Mouse (Mus musculus): ENCODE data around the gene Lax1. TPM values are rescaled to one million over a fixed set of nuclear protein-coding genes. Genes with fewer than 3 reads are reported as not detected.

Gene Lax1
- under 1 TPM; 0.41 TPM for total RNA-seq (2021)

DNA sequence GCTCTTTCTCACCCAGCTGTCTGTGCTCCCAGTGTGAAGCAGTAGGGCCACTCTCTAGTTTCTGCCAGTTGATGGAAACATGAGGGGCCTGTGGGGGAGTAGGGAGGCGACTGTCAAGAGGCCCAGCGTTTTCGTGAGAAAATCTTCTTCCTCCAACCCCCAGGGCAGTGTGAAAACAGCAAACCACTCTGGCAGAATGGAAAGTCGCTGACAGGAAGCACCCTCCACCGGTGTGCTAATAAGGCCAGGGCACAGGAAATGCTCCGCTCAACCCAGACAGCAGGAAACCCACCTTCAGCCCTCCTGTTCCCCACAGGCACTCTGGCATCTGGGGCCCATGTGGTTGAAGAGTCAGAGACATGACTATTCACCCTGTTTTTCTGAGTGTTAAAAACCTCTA lies at the start of gene Lax1:
Lax1 (minus strand) TSS at position 212 of the 400 bp plus-strand sequence.
- no peak for DNase-seq

DNA sequence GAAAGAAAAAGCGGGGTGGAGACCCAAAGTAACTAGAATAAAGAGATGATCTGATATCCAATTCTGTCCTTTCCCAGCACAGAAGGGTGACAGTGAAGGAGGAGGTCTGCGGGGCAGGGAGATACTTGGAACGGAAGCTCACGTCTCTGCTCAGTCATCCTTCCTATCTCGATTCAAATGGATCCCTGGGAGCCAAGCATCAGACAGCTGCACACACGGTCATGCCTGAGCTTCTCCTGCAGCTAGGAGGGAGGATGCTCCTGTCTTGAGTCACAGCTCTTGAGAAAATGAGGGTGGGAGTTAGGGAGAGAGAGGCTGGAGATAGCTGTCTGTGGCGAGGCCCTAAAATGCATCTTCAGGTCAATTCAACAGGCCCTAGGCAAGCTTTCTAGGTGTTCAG lies 46.8 kb upstream of the Lax1 start:
- no peak for DNase-seq

DNA sequence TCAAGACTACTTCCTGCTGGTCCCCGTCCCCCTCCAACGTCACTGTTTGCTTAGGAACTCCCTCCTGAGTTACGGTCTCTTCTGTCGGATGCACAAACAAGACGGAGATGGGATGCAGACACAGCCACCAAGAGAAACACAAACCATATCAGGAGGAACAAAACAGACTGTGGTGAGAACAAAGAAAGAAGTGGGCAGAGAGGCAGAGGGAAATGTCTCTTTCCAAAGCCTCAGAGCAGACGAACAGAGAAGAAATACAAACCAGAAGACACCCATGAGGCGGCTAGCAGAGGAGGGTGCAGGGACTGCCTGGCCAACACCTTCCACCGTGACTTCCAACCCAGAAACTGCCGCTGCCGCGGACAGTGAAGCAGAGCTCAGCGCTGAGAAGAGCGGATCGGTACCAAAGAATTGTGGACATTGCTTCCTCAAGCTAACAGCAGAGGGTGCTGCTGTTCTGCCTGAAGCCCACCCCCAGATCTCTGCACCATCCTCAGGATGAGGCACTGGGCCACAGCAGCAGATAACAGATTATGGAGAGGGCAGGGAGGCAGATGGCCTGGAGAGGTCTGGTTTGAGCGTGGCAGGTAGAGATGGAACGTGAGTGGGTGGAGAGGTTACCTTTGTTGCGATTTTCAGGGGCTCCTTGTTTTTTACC lies 46.2 kb upstream of the Lax1 start:
- peak; percentile 75 for DNase-seq

DNA sequence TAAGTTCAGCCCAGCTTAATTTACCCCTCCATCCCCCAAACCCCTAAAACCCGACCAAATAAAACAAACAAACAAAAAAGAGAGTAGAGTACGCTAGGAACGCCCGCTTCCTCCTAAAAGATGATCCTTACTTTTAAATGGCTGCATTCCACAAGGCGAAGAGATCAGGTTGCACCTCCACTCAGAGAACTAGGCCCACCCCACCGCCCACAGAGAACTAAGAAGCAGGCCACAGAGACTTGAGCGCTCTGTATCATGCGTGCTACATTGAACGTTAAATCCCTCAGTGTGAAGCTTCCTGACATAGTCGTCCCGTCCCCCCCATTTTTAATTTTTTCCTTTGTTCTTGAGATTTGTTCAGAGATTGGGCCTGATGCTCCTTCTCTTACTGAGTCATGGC lies 42.9 kb upstream of the Lax1 start:
- no peak for DNase-seq

DNA sequence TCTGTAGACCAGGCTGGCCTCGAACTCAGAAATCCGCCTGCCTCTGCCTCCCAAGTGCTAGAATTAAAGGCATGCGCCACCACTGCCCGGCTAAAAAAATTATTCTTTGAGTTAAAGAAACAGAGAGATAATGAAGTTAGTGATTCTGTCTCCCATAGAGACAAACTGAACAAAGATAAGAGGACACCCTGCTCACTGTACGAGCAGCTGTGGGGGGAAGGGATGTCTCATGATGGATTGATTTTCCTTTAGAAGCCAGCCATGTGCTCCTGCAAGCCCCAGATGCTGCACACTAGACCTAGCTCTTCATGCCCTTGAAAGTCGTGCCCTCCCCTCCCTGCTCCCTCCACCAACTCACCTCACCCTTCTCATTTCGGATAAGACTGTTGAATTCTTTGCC lies 38.4 kb upstream of the Lax1 start:
- no peak for DNase-seq

DNA sequence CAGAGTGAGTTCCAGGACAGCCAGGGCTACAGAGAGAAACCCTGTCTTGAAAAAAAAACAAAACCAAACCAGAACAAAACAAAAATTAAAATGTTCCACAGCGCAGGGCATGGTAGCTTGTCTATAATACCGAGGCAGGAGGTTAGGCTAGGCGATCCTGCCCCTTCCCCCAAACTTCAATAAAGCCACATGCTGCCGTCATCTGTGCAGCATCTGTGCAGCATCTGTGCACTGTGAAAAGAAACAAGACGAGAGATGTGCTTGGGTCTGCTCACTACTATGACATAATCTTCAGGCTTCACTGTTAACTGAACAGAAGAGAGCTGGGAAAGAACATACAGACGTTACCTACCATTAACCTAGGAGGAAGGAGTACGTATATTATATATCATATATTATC lies 30.4 kb upstream of the Lax1 start:
- no peak for DNase-seq

DNA sequence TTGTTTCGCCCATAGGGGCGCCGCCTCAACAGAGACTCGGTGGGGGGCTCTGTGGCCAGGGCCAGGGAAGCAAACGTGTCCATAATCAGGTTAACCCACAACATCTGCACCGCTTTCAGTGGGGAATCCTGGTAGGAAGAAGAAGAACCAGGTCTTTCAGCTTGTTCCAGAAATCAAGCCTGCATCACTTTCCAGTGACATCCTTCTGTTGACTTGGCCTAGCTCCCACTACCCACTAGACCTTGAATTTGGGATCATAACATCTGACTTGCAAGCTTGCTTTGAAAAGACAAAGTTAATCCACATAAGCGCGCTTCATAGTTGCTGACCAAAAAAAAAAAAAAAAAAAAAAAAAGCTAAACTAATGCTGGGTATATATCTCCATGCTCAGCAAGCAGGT lies 28.9 kb upstream of the Lax1 start:
- DNase-seq = no peak

DNA sequence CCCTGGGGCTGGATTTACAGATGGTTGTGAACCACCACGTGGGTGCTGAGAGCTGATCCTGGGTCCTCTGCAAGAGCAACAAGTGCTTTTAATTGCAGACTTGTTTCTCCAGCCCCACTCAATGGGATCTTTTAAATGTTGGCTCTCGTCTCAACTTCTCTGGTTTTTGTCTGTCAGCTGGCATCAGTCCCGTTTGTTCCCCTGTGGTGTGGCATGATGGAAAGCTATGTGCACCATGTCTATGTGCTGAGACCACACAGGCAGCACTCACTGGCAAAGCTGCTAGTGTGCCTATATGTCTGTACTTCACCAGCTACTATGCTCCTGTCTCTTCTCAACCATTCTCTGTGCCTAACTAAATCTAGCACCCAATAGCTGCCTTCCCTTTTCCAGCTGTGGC lies 28.4 kb upstream of the Lax1 start:
- no peak for DNase-seq

DNA sequence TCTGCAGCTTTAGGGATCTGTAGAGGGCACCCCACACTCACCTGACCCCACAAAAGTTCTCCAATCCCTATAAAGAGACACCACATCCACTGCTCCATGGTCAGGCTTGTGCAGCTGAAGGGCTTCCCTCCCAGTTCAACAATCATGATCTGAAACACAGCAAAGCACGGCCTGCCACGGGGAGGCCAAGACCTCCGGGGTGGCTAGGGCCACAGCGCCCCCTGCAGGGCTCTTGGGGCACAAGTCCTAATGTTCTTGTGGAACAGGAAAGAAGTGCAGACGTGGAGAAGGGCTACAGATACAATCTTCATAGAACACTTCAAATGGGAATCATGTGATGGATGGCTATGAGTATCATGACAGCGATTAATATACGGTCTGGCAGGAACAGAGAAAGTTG lies 26.6 kb upstream of the Lax1 start:
- peak; percentile 80 for DNase-seq

DNA sequence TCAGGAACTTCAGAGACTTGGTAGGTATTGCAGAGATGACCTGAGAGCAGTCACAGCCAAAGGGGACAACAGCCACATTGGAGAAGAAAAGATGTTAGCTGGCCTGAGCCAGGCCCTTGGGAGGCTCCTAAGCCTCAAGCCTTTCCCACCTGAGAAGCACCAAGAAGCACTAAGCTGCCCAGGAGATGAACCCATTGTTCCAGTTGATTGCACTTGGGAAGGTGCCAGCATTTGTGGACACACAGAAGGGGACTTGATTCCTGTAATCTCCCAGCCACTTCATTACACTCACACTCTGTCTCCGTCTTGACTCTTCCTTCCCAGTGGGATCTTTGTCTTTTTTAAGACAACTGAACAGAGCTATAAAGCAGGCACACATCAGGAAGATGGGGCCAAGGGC lies 25.3 kb upstream of the Lax1 start:
- DNase-seq = peak; percentile 28

DNA sequence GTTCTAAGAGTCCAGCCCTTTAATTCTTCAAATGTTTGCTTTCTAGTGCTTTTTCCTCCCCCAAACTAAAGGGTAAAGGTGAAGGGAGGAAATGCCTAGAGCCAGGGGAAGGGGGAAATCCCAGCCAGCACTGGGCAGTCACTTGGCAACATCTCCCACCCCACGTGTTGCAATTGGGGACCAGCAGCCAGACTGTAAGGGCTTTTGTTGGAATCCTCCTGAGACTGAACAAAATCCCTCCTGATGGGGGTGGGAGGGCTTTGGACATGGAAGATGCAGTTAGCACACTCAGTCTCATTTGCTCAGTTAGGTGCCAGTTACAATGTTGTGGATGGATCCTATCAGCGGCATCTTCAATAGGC lies 23.1 kb upstream of the Lax1 start:
- DNase-seq = no peak

DNA sequence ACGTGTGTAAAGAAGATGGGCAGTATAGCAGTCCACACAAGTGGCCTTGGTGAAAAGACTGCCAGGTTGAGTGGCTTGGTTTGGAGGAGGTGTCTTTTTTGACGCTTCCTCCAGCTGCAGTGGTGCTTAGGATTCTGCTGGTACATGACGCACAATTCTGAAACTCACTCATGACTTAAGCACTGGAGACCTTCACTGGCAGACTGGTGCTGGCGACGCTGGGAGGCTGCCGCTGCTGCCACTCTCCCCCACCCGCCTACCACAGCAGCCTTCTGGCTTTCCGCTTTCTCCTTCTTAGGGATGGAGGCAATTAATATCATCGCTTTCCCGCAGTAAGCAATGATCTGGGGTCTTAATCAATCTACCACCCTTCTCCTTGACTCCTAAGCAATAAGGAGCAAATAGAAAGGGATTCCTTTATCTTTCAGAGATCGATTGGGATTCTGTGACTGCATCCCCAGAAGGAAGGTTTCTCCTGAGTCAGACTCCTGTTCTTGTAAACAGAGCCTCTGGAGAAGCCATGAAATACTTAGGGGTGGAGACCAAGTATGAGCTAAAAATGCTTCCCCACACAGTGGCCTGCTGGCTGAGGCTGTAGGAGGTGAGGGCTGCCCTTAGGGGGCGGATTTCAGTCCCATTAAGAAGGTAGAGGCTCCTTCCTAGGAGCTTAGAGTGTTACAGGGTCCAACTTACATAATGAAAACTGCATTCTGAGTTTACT lies 22.5 kb upstream of the Lax1 start:
- DNase-seq = no peak

DNA sequence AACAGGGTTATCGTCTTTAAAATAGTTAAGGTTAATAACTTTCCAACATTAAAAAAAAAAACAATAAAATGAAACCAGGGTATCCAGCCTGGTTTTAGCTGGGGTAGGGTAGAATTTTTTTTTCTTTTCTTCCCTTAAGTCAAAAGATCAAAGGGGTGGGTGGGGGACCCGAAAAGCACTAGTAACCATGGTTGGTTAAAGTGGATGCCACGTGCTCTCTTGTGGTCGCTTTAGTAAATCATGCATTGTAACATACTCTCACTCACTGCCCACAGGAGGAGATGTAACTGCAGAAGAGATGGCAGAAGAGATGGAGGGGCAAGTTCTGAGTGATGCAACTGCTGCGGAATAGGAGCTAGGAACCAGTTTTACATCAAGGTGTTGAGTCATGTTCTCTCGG lies 21.5 kb upstream of the Lax1 start:
- DNase-seq = no peak

DNA sequence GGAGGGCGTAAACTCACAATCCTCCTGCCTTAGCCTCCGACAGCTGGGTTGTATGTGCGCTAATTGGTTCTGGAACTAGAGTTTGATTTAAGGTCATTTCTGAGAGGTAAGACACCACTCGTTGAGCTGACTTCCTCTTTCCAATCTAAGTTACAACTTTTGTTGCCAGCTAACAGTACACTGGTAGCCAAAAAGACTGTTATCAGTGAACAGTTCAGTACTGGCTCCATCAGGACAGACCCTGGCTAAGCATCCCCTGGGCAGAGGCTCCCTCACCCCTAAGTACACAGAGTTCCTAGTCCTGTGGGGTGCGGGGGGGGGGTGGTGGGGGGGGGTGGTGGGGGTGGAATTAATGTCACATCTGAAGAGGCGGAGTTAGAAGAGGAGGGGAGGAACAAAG lies 21.0 kb upstream of the Lax1 start:
- DNase-seq = no peak

DNA sequence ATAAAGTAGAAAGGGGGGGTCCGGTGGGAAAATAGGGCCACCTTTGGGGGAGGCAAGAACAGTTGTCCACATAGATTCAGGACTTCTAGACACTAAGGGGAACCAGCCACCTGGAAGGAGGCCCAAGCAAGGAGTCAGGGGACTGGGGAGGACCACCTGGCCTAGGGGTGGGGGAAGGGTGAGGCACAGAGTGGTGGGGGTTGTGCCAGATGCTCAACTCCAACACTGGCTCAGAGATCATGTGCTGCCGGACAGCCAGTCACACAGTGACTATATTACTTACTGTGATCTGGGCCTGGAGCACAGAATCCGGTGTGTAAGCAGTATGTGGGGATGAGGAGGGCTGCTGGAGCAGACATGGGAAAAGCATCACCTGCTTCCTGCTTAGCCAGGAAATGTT lies 19.4 kb upstream of the Lax1 start:
- DNase-seq = no peak

DNA sequence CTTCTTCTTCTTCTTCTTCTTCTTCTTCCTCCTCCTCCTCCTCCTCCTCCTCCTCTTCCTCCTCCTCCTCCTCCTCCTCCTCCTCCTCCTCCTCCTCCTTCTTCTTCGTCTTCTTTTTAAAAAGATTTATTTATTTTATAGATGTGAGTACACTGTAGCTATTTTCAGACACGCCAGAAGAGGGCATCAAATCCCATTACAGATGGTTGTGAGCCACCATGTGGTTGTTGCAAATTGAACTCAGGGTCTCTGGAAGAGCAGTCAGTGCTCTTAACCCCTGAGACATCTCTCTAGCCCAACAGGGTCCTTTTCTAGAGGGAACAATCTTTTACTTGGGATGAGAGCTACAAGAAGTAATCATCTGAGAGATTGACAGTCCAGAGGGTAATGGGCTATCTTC lies 11.9 kb upstream of the Lax1 start:
- DNase-seq = peak; percentile 23

DNA sequence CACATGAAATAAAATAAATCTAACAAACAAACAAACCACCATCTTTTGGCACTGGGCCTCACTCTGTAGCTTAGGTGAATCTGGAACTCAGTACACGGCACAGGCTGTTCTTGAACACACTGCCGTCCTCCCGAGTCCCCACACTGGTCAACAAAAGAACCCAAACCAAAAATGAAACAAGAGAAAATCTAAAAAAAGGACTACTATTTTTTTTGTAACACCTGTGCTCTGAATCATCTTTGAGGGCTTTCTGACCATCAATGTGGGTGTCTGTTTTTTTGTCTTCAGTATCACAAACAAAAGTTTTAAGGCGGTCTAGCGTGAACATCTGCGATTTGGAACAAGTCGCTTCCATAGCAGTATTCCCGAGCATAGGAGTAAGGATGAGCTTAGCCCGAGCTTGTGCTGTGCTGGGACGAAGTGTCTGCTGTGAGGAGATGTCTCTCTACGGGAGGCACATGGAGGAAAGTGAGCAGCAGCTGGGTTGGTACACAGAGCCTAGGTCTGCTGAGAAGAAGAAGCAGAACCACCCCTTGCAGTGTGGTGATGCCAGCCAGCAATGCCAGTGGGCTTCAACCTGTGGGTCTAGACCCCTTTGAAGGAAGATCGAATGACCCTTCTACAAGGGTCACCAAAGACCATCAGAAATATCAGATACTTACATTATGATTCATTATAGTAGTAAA lies 8.2 kb upstream of the Lax1 start:
- no peak for DNase-seq

DNA sequence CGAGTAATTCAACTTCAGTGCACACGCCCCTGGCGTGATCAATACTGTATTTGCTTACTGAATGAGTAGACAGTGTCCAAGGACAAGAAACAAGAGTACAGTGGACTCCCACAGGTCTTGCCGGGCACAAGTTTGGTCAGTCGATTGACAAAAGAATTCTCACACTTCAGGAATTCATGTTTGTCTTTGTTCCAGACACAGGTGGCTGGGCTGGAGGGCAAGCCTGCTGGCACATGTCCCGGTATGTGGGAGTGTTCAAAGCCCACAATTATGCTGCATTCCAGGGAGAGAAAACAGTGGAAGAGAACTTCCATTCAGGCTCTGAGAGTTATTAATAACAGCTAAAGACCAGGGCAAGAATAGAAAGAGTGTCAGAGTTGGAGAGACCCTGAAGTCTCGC lies 6.0 kb upstream of the Lax1 start:
- peak; percentile 80 for DNase-seq

DNA sequence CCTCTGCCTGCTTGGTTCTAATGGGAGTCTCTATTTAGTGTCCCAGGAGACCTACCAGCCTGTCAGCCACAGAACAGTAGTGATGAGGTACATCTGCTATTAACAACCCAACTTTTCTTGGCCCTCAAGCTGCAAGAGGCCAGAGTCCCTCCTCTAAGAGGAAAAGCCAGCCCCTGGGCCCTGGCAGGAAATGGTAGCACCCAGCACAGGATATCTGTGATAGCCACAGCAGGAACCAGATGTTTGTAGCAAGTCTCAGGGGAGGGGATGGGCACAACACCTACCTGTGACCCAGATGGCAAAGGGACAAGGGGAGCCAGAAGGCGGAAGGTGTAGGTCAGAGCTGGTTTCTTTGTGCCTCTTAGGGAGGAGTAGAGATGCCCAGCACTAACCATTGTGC lies 5.0 kb upstream of the Lax1 start:
- DNase-seq = peak; percentile 24

DNA sequence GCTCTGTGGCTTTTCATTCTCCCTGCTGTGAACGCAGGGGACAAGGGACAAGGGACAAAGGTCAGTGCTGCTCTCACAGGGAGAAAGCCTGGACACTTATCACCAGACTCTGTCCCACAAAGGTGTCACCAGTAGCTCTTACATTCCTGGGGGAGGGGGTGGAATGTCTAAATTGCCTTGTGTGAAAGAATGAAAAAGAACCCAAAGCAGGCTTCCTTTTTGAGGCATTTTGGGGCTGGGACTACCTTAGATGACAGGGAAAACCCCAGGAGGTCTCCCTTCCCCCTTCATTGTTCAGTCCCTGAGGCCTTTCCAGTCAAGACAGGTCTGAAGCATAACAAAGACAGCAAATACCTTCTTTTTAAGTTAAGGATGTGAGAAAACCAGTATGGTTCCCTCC lies 4.4 kb upstream of the Lax1 start:
- DNase-seq = no peak

DNA sequence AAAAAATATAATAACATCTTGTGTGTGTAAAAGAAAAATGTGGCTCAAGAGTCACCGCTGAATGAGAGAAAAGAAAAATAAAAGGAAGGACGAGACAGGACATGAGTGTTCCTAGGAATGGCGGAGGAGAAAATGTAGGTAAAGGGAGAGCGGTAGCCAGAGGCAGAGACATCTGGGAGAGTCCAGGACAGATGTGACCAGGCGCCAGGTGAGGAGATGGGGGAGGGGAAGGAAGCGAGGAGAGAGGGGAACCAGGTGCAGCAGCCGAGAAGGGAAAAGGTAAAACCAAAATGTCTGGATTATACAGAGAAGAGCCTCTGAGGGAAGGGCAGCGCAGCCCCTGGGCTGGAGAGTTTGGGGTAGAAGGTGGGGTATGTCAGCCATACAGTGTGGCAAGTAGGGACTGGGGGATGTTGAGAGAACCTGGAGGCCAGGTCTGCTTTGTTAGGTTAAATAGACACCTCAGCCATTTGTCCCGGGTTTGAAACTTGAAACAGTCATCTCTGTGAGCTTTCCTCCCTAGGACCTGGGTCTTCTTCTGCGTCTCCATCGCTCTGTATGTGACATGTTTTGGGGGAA lies 3.7 kb upstream of the Lax1 start:
- DNase-seq = no peak

DNA sequence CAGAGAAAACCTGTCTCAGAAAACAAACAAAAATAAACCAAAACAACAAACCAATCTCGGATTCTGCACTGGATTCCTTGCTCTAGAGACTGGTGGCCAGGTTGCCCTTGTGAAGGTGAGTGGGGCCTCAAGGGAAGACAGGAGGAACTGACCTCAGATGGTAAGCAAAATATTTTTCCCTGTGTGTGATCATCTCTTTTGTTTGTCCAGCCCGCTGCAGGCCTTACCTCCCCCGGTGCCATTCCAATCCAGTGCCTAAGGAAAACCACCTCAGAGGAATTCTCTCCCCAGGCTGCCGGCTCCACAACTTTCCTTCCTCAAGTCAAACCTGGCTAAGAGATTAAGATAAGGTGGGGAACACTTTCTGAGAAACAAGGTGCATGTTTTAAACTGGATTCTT lies 2.3 kb upstream of the Lax1 start:
- DNase-seq = no peak

DNA sequence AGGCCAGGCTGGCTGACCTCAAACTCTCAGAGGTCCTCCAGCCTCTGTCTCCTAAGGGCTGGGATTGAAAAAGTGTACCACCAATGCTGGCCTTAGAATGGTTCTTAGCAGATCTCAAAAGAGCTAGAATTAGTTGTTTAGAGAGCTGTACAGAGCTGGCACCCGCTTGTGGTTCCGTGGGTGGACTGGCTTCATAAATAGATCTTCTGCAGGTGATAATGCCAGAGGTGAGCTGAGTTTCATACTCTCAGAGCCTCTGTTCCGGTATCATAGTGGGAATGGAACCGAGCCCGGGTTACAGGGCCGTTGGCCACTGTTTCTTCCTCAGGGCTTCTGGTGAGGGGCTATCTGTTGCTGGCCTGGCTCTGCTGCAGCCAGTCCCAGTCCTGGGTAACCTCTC lies 1.1 kb upstream of the Lax1 start:
- DNase-seq = no peak

DNA sequence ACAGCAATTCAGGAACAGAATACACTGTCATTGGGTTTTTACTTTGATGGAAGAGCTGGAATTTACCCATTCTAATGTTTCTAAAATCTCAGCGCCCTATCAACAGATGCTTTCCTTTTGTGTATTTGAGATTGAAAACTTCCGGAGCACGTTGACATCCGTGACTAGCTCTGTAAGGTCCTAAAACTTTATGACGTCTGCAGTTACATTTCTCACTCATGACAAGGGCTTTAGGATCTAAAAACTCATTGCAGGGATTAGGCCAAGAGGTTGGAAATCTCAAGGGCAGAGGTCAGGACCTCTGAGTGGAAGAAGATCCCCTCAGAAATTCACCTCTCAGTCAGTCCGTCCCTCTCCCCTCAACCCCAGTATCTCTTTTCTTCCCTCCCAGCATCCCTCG lies 1.6 kb downstream of the Lax1 start:
- DNase-seq = no peak
